Mouse (Mus musculus) embryonic fibroblast, embryonic 13.5 days (primary cell): ENCODE measurements at regions not wholly inside any gene's neighbourhood (a gene's known extent, or its start where the extent isn't known, plus 50 kb on each side); places are given as distances from the start of the nearest gene placed in this dataset.

Experiments
- CTCF ChIP-seq: IDR thresholded peaks from 2 replicates; pipeline ENCODE4 v1.5.1; 2011; ENCODE audit warnings: mild to moderate bottlenecking, control low read depth, low read length, moderate library complexity, borderline replicate concordance; ENCODE audit not compliant: insufficient read depth
- POLR2A ChIP-seq: IDR thresholded peaks from 2 replicates; pipeline ENCODE4 v1.6.1; 2011; ENCODE audit warnings: low read depth, mild to moderate bottlenecking, control low read depth, low read length, moderate library complexity

GRCm38 (mm10) chr10:111715172-111715571, 209.1 kb downstream of the Phlda1 start:
- TF ChIP-seq POLR2A (no peak), CTCF (no peak)
